Mouse (Mus musculus): ENCODE measurements around the gene Eif4e. TPM values are rescaled to one million over a fixed set of nuclear protein-coding genes. Genes with fewer than 3 reads are reported as not detected.

Eif4e gene
- total and polyA plus RNA-seq, 3 experiments: 83.5 to 490 (median 363) TPM

GRCm38 (mm10) chr3:138591002-138591401, 65.0 kb downstream of the Eif4e start:
- H3K36me3 ChIP-seq (ENCODE audit: control insufficient read depth in 1 of 2, insufficient read depth in 2 of 2, low read length in 2 of 2): no peaks in the 10 kb centered on the region; a peak in 1 of 4 replicates
- TF ChIP-seq EP300 (IDR thresholded peaks at IDR 0.05; ENCODE audit: low read depth in 1 of 2, low read length in 2 of 2) (peak; percentile 46; a peak in 2 of 4 replicates), GATA1 (IDR thresholded peaks at IDR 0.05; ENCODE audit: low read depth, low read length) (peak; percentile 68), RCOR1 (IDR thresholded peaks at IDR 0.05; ENCODE audit: low read depth, low read length) (peak; percentile 38), ETS1 (IDR thresholded peaks at IDR 0.05; ENCODE audit: low read depth, low read length) (peak; percentile 33; the same call in 1 of the 2 replicates), ELF1 (IDR thresholded peaks at IDR 0.05; ENCODE audit: low read depth, low read length) (no peak), MYC (IDR thresholded peaks at IDR 0.05; ENCODE audit: low read depth, low read length) (no peak), TCF12 (IDR thresholded peaks at IDR 0.05; ENCODE audit: low read depth, low read length) (peak; percentile 65), USF1 (IDR thresholded peaks at IDR 0.05; ENCODE audit: low read depth, low read length) (no peak), POLR2AphosphoS5 (IDR thresholded peaks at IDR 0.05; ENCODE audit: borderline replicate concordance, low read depth, low read length) (no peak), ZNF384 (IDR thresholded peaks at IDR 0.05; ENCODE audit: low read depth, low read length) (peak; percentile 54; the same call in 1 of the 2 replicates)
- no peak for DNase-seq (ENCODE audit: low read depth, low spot score)
- H3K79me2 ChIP-seq (ENCODE audit: control insufficient read depth, insufficient read depth, low read length, poor library complexity): no peaks in the 10 kb centered on the region
- H3K9me3 ChIP-seq (replicated peaks; ENCODE audit: insufficient read depth, low read length): no peaks in the 10 kb centered on the region
- H3K4me3 ChIP-seq (ENCODE audit: control insufficient read depth in 1 of 2, insufficient read depth in 1 of 2, low read depth in 2 of 2, low read length in 2 of 2): no peak overlapping the region
- H3K9ac ChIP-seq (ENCODE audit: control insufficient read depth, low read depth, low read length, poor library complexity, severe bottlenecking): no peak overlapping the region
- peaks cover 0 to 1% of the 10 kb centered on the region in 2 experiments; a peak in 1 of 4 replicates for H3K27me3 ChIP-seq (ENCODE audit: control insufficient read depth in 1 of 2, insufficient read depth in 2 of 2, low read length in 2 of 2)
- H3K27ac ChIP-seq (ENCODE audit: control insufficient read depth, low read depth, low read length): no peak overlapping the region
- H3K4me1 ChIP-seq (ENCODE audit: control insufficient read depth in 1 of 2, insufficient read depth in 2 of 2, low read length in 2 of 2): no peaks in the 10 kb centered on the region

- Histone ChIP-seq H3K79me2 (ENCODE audit: control insufficient read depth, insufficient read depth, low read length, poor library complexity) (no peaks in the 10 kb centered on the region), H3K36me3 (ENCODE audit: control insufficient read depth in 1 of 2, insufficient read depth in 2 of 2, low read length in 2 of 2) (no peaks in the 10 kb centered on the region; a peak in 1 of 4 replicates), H3K9ac (ENCODE audit: control insufficient read depth, low read depth, low read length, poor library complexity, severe bottlenecking) (no peak overlapping the region), H3K4me3 (ENCODE audit: control insufficient read depth in 1 of 2, insufficient read depth in 1 of 2, low read depth in 2 of 2, low read length in 2 of 2) (no peak overlapping the region), H3K27ac (ENCODE audit: control insufficient read depth, low read depth, low read length) (no peak overlapping the region), H3K9me3 (replicated peaks; ENCODE audit: insufficient read depth, low read length) (no peaks in the 10 kb centered on the region), H3K27me3 (ENCODE audit: control insufficient read depth in 1 of 2, insufficient read depth in 2 of 2, low read length in 2 of 2) (peaks cover 0 to 1% of the 10 kb centered on the region in 2 experiments; a peak in 1 of 4 replicates), H3K4me1 (ENCODE audit: control insufficient read depth in 1 of 2, insufficient read depth in 2 of 2, low read length in 2 of 2) (no peaks in the 10 kb centered on the region)
- DNase-seq (ENCODE audit: low read depth, low spot score): no peak
- TF ChIP-seq RCOR1 (IDR thresholded peaks at IDR 0.05; ENCODE audit: low read depth, low read length) (no peak), GABPA (IDR thresholded peaks at IDR 0.05; ENCODE audit: low read depth, low read length) (no peak), POLR2AphosphoS2 (IDR thresholded peaks at IDR 0.05; ENCODE audit: low read length) (no peak), KAT2A (conservative IDR thresholded peaks at IDR 0.05; ENCODE audit: low read depth, low read length) (no peak), ZMIZ1 (IDR thresholded peaks at IDR 0.05; ENCODE audit: low read depth, low read length) (no peak), MEF2A (IDR thresholded peaks at IDR 0.05; ENCODE audit: extremely low read depth, insufficient replicate concordance, low read depth, low read length, poor library complexity, severe bottlenecking) (no peak), JUND (IDR thresholded peaks at IDR 0.05; ENCODE audit: low read depth, low read length) (no peak), POLR2A (IDR thresholded peaks at IDR 0.05; ENCODE audit: control insufficient read depth in 1 of 2, insufficient read depth in 1 of 2, low read depth in 1 of 2, low read length in 2 of 2, poor library complexity in 1 of 2) (no peak), MAZ (IDR thresholded peaks at IDR 0.05; ENCODE audit: low read depth, low read length) (no peak), ZKSCAN1 (IDR thresholded peaks at IDR 0.05; ENCODE audit: low read depth, low read length) (no peak), SMC3 (IDR thresholded peaks at IDR 0.05; ENCODE audit: low read depth, low read length) (no peak), GATA1 (IDR thresholded peaks at IDR 0.05; ENCODE audit: low read depth, low read length) (no peak)
Measured at GRCm38 (mm10) chr3:138591806-138592365, 65.9 kb downstream of the Eif4e start.
